Mouse (Mus musculus): Measurements from ENCODE around the gene A1cf. TPM values are rescaled to one million over a fixed set of nuclear protein-coding genes. Genes with fewer than 3 reads are reported as not detected.

The A1cf gene
- polyA plus RNA-seq, 1 experiment from 2014 or later = 0.62 TPM

DNA sequence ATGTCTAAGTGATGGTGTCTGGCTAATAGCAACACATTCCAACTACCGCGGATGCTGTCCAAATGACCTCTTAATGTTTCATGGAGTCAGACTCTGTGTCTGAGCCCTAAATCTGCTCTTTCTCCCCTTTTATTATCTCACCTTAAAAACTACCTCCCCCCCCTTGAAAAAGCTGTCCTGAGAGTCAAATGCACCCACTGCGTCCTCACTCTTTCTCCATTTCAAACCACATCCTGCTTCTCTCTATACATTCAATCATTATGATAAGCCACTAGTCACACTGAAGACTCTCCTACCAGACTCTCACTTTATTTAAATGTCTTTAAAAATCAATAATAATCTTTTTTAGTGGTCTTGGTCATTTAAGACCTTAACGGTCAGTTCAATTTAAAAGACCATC lies 51.8 kb downstream of the A1cf start:
- H3K36me3 ChIP-seq (ENCODE audit: control insufficient read depth, insufficient read depth, low read length) = no peaks in the 10 kb centered on the region
- WGBS (ENCODE audit: insufficient replicate concordance) = 85% methylated on average over 4 of the region's 4 CpGs
- H3K4me2 ChIP-seq = no peak overlapping the region
- no peaks in the 10 kb centered on the region for H3K4me1 ChIP-seq (ENCODE audit: control insufficient read depth, insufficient read depth, low read length)
- no peak overlapping the region for H3K4me3 ChIP-seq (ENCODE audit: low read depth, low read length)
- no peak overlapping the region for H3K9ac ChIP-seq (ENCODE audit: low read depth, low read length)
- no peak for ATAC-seq (replicated peaks; ENCODE audit: insufficient number of reproducible peaks, low FRiP score, low TSS enrichment)
- H3K27ac ChIP-seq (ENCODE audit: low read depth, low read length) = no peak overlapping the region
- H3K9me3 ChIP-seq (replicated peaks; ENCODE audit: control insufficient read depth, low read length) = no peaks in the 10 kb centered on the region
- H3K27me3 ChIP-seq (ENCODE audit: control insufficient read depth, insufficient read depth, low read length) = no peaks in the 10 kb centered on the region

- Histone ChIP-seq H3K9ac (ENCODE audit: low read depth, low read length) (no peak overlapping the region), H3K4me3 (ENCODE audit: low read depth, low read length) (no peak overlapping the region), H3K4me2 (no peak overlapping the region), H3K4me1 (ENCODE audit: control insufficient read depth, insufficient read depth, low read length) (no peaks in the 10 kb centered on the region), H3K9me3 (replicated peaks; ENCODE audit: control insufficient read depth, low read length) (no peaks in the 10 kb centered on the region), H3K27ac (ENCODE audit: low read depth, low read length) (no peak overlapping the region), H3K27me3 (ENCODE audit: control insufficient read depth, insufficient read depth, low read length) (no peaks in the 10 kb centered on the region), H3K36me3 (ENCODE audit: control insufficient read depth, insufficient read depth, low read length) (no peaks in the 10 kb centered on the region)
- 62% methylated on average over 5 of the region's 5 CpGs for WGBS (ENCODE audit: insufficient replicate concordance)
- ATAC-seq (replicated peaks; ENCODE audit: insufficient number of reproducible peaks, low FRiP score, low TSS enrichment) = no peak
These were observed 53.3 kb downstream of the A1cf start for GRCm38 (mm10) chr19:31921852-31922251.

- Histone ChIP-seq H3K4me3 (ENCODE audit: low read depth, low read length) (no peak overlapping the region), H3K27ac (ENCODE audit: low read depth, low read length) (no peak overlapping the region), H3K36me3 (ENCODE audit: control insufficient read depth, insufficient read depth, low read length) (no peaks in the 10 kb centered on the region), H3K4me2 (no peak overlapping the region), H3K4me1 (ENCODE audit: control insufficient read depth, insufficient read depth, low read length) (no peaks in the 10 kb centered on the region), H3K27me3 (ENCODE audit: control insufficient read depth, insufficient read depth, low read length) (no peaks in the 10 kb centered on the region), H3K9me3 (replicated peaks; ENCODE audit: control insufficient read depth, low read length) (no peaks in the 10 kb centered on the region), H3K9ac (ENCODE audit: low read depth, low read length) (no peak overlapping the region)
- 68% methylated on average over 6 of the region's 6 CpGs for WGBS (ENCODE audit: insufficient replicate concordance)
- no peak for ATAC-seq (replicated peaks; ENCODE audit: insufficient number of reproducible peaks, low FRiP score, low TSS enrichment)
These were observed 55.2 kb downstream of the A1cf start for GRCm38 (mm10) chr19:31923615-31924352.

- ATAC-seq (replicated peaks; ENCODE audit: insufficient number of reproducible peaks, low FRiP score, low TSS enrichment) = no peak
- Histone ChIP-seq H3K4me3 (ENCODE audit: low read depth, low read length) (no peak overlapping the region), H3K9ac (ENCODE audit: low read depth, low read length) (no peak overlapping the region), H3K27ac (ENCODE audit: low read depth, low read length) (no peak overlapping the region), H3K27me3 (ENCODE audit: control insufficient read depth, insufficient read depth, low read length) (no peaks in the 10 kb centered on the region), H3K4me1 (ENCODE audit: control insufficient read depth, insufficient read depth, low read length) (no peaks in the 10 kb centered on the region), H3K4me2 (no peak overlapping the region), H3K36me3 (ENCODE audit: control insufficient read depth, insufficient read depth, low read length) (no peaks in the 10 kb centered on the region), H3K9me3 (replicated peaks; ENCODE audit: control insufficient read depth, low read length) (no peaks in the 10 kb centered on the region)
- WGBS (ENCODE audit: insufficient replicate concordance) = 81% methylated on average over 7 of the region's 7 CpGs
These were observed 82.4 kb downstream of the A1cf start for GRCm38 (mm10) chr19:31950793-31951489.

DNA sequence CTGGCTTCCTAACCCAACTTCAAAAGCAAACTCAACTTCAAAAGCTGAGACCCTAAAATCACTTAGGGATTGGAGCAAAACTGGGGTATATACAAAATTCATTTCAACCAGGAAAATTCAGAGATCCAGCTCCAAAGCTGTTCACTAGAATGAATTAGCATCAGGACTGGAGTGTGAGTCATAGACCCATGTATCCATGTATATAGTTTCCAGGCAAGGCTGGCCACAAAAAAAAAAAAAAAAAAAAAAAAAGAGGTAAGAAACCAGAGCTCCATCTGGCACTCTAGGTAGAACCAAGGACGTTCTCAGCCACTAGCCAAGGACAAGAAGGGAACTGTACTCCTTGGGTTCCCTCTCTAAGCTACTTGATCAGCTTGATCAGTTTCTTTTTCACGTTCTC lies 85.2 kb downstream of the A1cf start:
- H3K27me3 ChIP-seq (ENCODE audit: control insufficient read depth, insufficient read depth, low read length) = no peaks in the 10 kb centered on the region
- ATAC-seq (replicated peaks; ENCODE audit: insufficient number of reproducible peaks, low FRiP score, low TSS enrichment) = no peak
- H3K27ac ChIP-seq (ENCODE audit: low read depth, low read length) = no peak overlapping the region
- 64% methylated on average over 2 of the region's 2 CpGs for WGBS (ENCODE audit: insufficient replicate concordance)
- no peak overlapping the region for H3K4me2 ChIP-seq
- H3K4me3 ChIP-seq (ENCODE audit: low read depth, low read length) = no peak overlapping the region
- H3K9ac ChIP-seq (ENCODE audit: low read depth, low read length) = no peak overlapping the region
- H3K9me3 ChIP-seq (replicated peaks; ENCODE audit: control insufficient read depth, low read length) = no peaks in the 10 kb centered on the region
- H3K4me1 ChIP-seq (ENCODE audit: control insufficient read depth, insufficient read depth, low read length) = no peaks in the 10 kb centered on the region
- H3K36me3 ChIP-seq (ENCODE audit: control insufficient read depth, insufficient read depth, low read length) = no peaks in the 10 kb centered on the region

DNA sequence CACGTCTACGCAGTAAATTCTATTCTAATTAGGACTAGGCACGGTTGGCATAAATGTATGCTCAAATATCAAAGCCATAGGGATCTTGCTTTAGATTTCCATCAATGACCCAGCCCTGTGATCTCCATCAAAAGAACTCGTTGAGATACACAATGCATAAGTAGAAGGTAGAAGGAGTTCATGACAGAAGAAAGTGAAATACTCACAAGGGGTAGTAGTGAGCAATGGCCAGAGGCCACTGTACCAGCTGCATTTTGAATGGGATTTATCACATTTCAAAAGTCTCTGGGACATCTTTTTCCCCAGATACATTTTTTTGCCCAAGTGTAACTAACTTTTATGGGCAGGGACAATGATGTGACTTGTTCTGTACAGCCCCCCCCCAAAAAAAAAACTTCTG lies 85.7 kb downstream of the A1cf start:
- no peak overlapping the region for H3K4me3 ChIP-seq (ENCODE audit: low read depth, low read length)
- H3K36me3 ChIP-seq (ENCODE audit: control insufficient read depth, insufficient read depth, low read length) = no peaks in the 10 kb centered on the region
- H3K27me3 ChIP-seq (ENCODE audit: control insufficient read depth, insufficient read depth, low read length) = no peaks in the 10 kb centered on the region
- 83% methylated on average over 4 of the region's 4 CpGs for WGBS (ENCODE audit: insufficient replicate concordance)
- no peak for ATAC-seq (replicated peaks; ENCODE audit: insufficient number of reproducible peaks, low FRiP score, low TSS enrichment)
- no peaks in the 10 kb centered on the region for H3K4me1 ChIP-seq (ENCODE audit: control insufficient read depth, insufficient read depth, low read length)
- no peak overlapping the region for H3K4me2 ChIP-seq
- H3K9ac ChIP-seq (ENCODE audit: low read depth, low read length) = no peak overlapping the region
- H3K9me3 ChIP-seq (replicated peaks; ENCODE audit: control insufficient read depth, low read length) = no peaks in the 10 kb centered on the region
- H3K27ac ChIP-seq (ENCODE audit: low read depth, low read length) = no peak overlapping the region

GRCm38 (mm10) chr19:31954696-31955095 lies 86.1 kb downstream of the A1cf start:
- H3K4me2 ChIP-seq = no peak overlapping the region
- no peaks in the 10 kb centered on the region for H3K4me1 ChIP-seq (ENCODE audit: control insufficient read depth, insufficient read depth, low read length)
- H3K4me3 ChIP-seq (ENCODE audit: low read depth, low read length) = no peak overlapping the region
- no peaks in the 10 kb centered on the region for H3K36me3 ChIP-seq (ENCODE audit: control insufficient read depth, insufficient read depth, low read length)
- WGBS (ENCODE audit: insufficient replicate concordance) = 75% methylated on average over 4 of the region's 4 CpGs
- no peak for ATAC-seq (replicated peaks; ENCODE audit: insufficient number of reproducible peaks, low FRiP score, low TSS enrichment)
- no peaks in the 10 kb centered on the region for H3K27me3 ChIP-seq (ENCODE audit: control insufficient read depth, insufficient read depth, low read length)
- H3K27ac ChIP-seq (ENCODE audit: low read depth, low read length) = no peak overlapping the region
- H3K9me3 ChIP-seq (replicated peaks; ENCODE audit: control insufficient read depth, low read length) = no peaks in the 10 kb centered on the region
- H3K9ac ChIP-seq (ENCODE audit: low read depth, low read length) = no peak overlapping the region

GRCm38 (mm10) chr19:31956359-31956758 lies 87.8 kb downstream of the A1cf start:
- Histone ChIP-seq H3K9ac (ENCODE audit: low read depth, low read length) (no peak overlapping the region), H3K4me1 (ENCODE audit: control insufficient read depth, insufficient read depth, low read length) (no peaks in the 10 kb centered on the region), H3K27ac (ENCODE audit: low read depth, low read length) (no peak overlapping the region), H3K4me3 (ENCODE audit: low read depth, low read length) (no peak overlapping the region), H3K27me3 (ENCODE audit: control insufficient read depth, insufficient read depth, low read length) (no peaks in the 10 kb centered on the region), H3K36me3 (ENCODE audit: control insufficient read depth, insufficient read depth, low read length) (no peaks in the 10 kb centered on the region), H3K9me3 (replicated peaks; ENCODE audit: control insufficient read depth, low read length) (no peaks in the 10 kb centered on the region), H3K4me2 (no peak overlapping the region)
- WGBS (ENCODE audit: insufficient replicate concordance) = 47% methylated on average over 2 of the region's 2 CpGs
- no peak for ATAC-seq (replicated peaks; ENCODE audit: insufficient number of reproducible peaks, low FRiP score, low TSS enrichment)

GRCm38 (mm10) chr19:31960434-31960833 lies 91.9 kb downstream of the A1cf start:
- Histone ChIP-seq H3K27me3 (ENCODE audit: control insufficient read depth, insufficient read depth, low read length) (no peaks in the 10 kb centered on the region), H3K36me3 (ENCODE audit: control insufficient read depth, insufficient read depth, low read length) (no peaks in the 10 kb centered on the region), H3K4me2 (no peak overlapping the region), H3K4me1 (ENCODE audit: control insufficient read depth, insufficient read depth, low read length) (no peaks in the 10 kb centered on the region), H3K4me3 (ENCODE audit: low read depth, low read length) (no peak overlapping the region), H3K27ac (ENCODE audit: low read depth, low read length) (no peak overlapping the region), H3K9ac (ENCODE audit: low read depth, low read length) (no peak overlapping the region), H3K9me3 (replicated peaks; ENCODE audit: control insufficient read depth, low read length) (no peaks in the 10 kb centered on the region)
- 86% methylated on average over 2 of the region's 2 CpGs for WGBS (ENCODE audit: insufficient replicate concordance)
- ATAC-seq (replicated peaks; ENCODE audit: insufficient number of reproducible peaks, low FRiP score, low TSS enrichment) = no peak

Data from heart, embryonic 11.5 days (tissue).